ENCODE assay signal across 8 mouse cellular contexts in the genomic region with DNA sequence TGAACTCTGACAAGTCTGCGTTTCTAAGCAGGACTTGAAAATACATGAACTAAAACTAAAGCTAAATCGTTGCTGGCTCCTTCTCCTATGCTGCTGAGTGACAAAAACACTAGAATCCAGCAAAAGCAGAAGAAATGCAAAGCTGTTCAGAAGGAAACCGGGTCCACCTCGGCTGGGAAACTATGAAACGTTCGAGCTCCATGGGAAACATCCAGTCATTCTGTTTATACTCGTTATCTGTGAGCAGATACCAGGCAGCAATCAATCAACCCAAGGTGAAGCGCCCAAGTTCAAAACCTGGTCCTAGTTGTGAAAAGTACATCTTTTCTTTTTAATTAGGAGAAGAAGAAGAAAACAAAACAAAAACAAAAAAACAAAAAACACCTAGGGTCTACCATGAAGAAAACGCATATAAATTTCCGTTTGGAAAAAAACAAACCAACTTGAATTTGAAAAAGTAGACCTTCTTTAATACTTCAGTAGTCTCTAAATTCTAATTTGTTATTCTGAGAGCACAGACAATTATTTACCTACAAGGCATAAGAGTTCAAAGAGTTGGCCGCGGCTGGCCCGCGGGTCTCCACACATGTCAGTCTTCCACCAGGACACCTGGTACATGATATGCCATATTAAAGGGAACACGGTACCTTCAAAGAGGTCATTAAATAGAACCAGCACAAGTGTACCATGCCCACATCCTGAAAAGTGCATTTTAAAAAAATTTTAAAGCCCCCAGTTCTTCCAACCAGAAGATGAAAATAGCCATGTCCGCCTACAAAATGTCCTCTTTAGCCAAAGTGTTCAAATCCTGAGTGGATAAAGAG. TPM values are rescaled to one million over a fixed set of nuclear protein-coding genes. Genes with fewer than 3 reads are reported as not detected.
DNase-seq lines count a peak whose midpoint lies in the region; ATAC-seq and TF ChIP-seq lines count a peak whose summit lies in the region.

No protein-coding gene starts in this region.

- peak overlapping the region; percentile 83 for H3K4me2 ChIP-seq in embryonic facial prominence, embryonic 12.5 days (replicated peaks)
- H3K4me2 ChIP-seq in intestine, embryonic 15.5 days (replicated peaks): peak overlapping the region; percentile 58
- peak overlapping the region; percentile 88 for H3K4me2 ChIP-seq in neural tube, embryonic 12.5 days (replicated peaks)

- peak overlapping the region; percentile 66 for H3K4me3 ChIP-seq in layer of hippocampus, adult 2 months
- H3K4me3 ChIP-seq in embryonic facial prominence, embryonic 12.5 days: peak overlapping the region; percentile 94
- peak overlapping the region; percentile 83 for H3K4me3 ChIP-seq in intestine, embryonic 15.5 days (replicated peaks)
- peak overlapping the region; percentile 96; the same call in 1 of the 2 replicates for H3K4me3 ChIP-seq in neural tube, embryonic 12.5 days

- no peak overlapping the region for H3K27ac ChIP-seq in layer of hippocampus, adult 2 months
- no peak overlapping the region for H3K27ac ChIP-seq in embryonic facial prominence, embryonic 12.5 days
- no peak overlapping the region for H3K27ac ChIP-seq in intestine, embryonic 15.5 days
- no peak overlapping the region for H3K27ac ChIP-seq in neural tube, embryonic 12.5 days

- peaks cover 3% of the 10 kb centered on the region for H3K4me1 ChIP-seq in embryonic facial prominence, embryonic 12.5 days
- peaks cover 8% of the 10 kb centered on the region; the same call in 1 of the 2 replicates for H3K4me1 ChIP-seq in intestine, embryonic 15.5 days (replicated peaks)
- peaks cover 4% of the 10 kb centered on the region; the same call in 1 of the 2 replicates for H3K4me1 ChIP-seq in neural tube, embryonic 12.5 days

- 49% methylated on average over 16 of the region's 16 CpGs for WGBS in embryonic facial prominence, embryonic 12.5 days
- WGBS in intestine, embryonic 15.5 days: 26% methylated on average over 16 of the region's 16 CpGs
- 56% methylated on average over 16 of the region's 16 CpGs for WGBS in neural tube, embryonic 12.5 days

- no peaks in the 10 kb centered on the region for H3K27me3 ChIP-seq in embryonic facial prominence, embryonic 12.5 days
- H3K27me3 ChIP-seq in intestine, embryonic 15.5 days (replicated peaks): no peaks in the 10 kb centered on the region
- no peaks in the 10 kb centered on the region for H3K27me3 ChIP-seq in neural tube, embryonic 12.5 days (replicated peaks)

- no peaks in the 10 kb centered on the region for H3K9me3 ChIP-seq in embryonic facial prominence, embryonic 12.5 days
- no peaks in the 10 kb centered on the region for H3K9me3 ChIP-seq in intestine, embryonic 15.5 days
- H3K9me3 ChIP-seq in neural tube, embryonic 12.5 days: no peaks in the 10 kb centered on the region

- H3K36me3 ChIP-seq in embryonic facial prominence, embryonic 12.5 days: no peaks in the 10 kb centered on the region
- H3K36me3 ChIP-seq in intestine, embryonic 15.5 days: no peaks in the 10 kb centered on the region
- no peaks in the 10 kb centered on the region for H3K36me3 ChIP-seq in neural tube, embryonic 12.5 days

- no peak for TF ChIP-seq CTCF in layer of hippocampus, adult 2 months (conservative IDR thresholded peaks at IDR 0.05)

- H3K9ac ChIP-seq in embryonic facial prominence, embryonic 12.5 days: no peak overlapping the region
- peak overlapping the region; percentile 82; the same call in 1 of the 2 replicates for H3K9ac ChIP-seq in intestine, embryonic 15.5 days
- H3K9ac ChIP-seq in neural tube, embryonic 12.5 days: no peak overlapping the region

- no peak for DNase-seq in layer of hippocampus, adult 2 months (ENCODE audit: low spot score in 2 of 2)
- no peak for DNase-seq in layer of hippocampus, adult 8-10 months (ENCODE audit: low spot score in 2 of 2)
- DNase-seq in ovary, postnatal 36 days (ENCODE audit: low spot score): no peak
- DNase-seq in layer of hippocampus, postnatal 36 days: no peak
- no peak for DNase-seq in frontal cortex, postnatal 36 days (ENCODE audit: low spot score in 2 of 2)

- ATAC-seq in embryonic facial prominence, embryonic 12.5 days (ENCODE audit: insufficient number of reproducible peaks, insufficient read depth, low FRiP score, low TSS enrichment): no peak
- no peak for ATAC-seq in intestine, embryonic 15.5 days
- ATAC-seq in neural tube, embryonic 12.5 days (ENCODE audit: low FRiP score, low read depth): no peak

RNA-seq across cellular contexts. Expression of a gene that starts 1.4 kb away (rescaled TPM):
- 10 to 100 TPM; 11.2 to 11.8 TPM for total RNA-seq in layer of hippocampus, adult 2 months (2021)
- total RNA-seq in layer of hippocampus, adult 8-10 months (2022): 10 to 100 TPM; 10.4 to 12.4 (median 11.4) TPM
- polyA plus RNA-seq in embryonic facial prominence, embryonic 12.5 days (2016; fragmentation: Nextera tagmentation; extraction: Ambion mirVana): 6.4 and 8.1 TPM in 2 replicates
- 4.8 and 5.8 TPM in 2 replicates for polyA plus RNA-seq in intestine, embryonic 15.5 days (2015; fragmentation: Nextera tagmentation; extraction: Ambion mirVana)
- polyA plus RNA-seq in neural tube, embryonic 12.5 days (2016; fragmentation: Nextera tagmentation; extraction: Ambion mirVana): 6.2 and 6.3 TPM in 2 replicates
- 10 to 100 TPM in 1 of 2 experiments, 1 to 10 TPM in 1; 9.5 to 10.5 TPM for total RNA-seq in layer of hippocampus, postnatal 36 days (2021)
